Mouse (Mus musculus): ENCODE measurements at regions not wholly inside any gene's neighbourhood (a gene's known extent, or its start where the extent isn't known, plus 50 kb on each side); places are given as distances from the start of the nearest gene placed in this dataset.

- peak; percentile 75 for ATAC-seq (replicated peaks; ENCODE audit: low FRiP score, low TSS enrichment, poor library complexity, severe bottlenecking)
Observed at GRCm38 (mm10) chr1:23228478-23228877, 126.4 kb upstream of the 4933415F23Rik start.

GRCm38 (mm10) chr1:23214462-23215158 lies 112.6 kb upstream of the 4933415F23Rik start:
- no peak for ATAC-seq (replicated peaks; ENCODE audit: low FRiP score, low TSS enrichment, poor library complexity, severe bottlenecking)

GRCm38 (mm10) chr1:23207843-23208242 lies 105.8 kb upstream of the 4933415F23Rik start:
- ATAC-seq (replicated peaks; ENCODE audit: low FRiP score, low TSS enrichment, poor library complexity, severe bottlenecking) = no peak

- ATAC-seq (replicated peaks; ENCODE audit: low FRiP score, low TSS enrichment, poor library complexity, severe bottlenecking) = no peak
Observed at GRCm38 (mm10) chr1:23207024-23207423, 105.0 kb upstream of the 4933415F23Rik start.

GRCm38 (mm10) chr1:23202511-23203435 lies 100.7 kb upstream of the 4933415F23Rik start:
- no peak for ATAC-seq (replicated peaks; ENCODE audit: low FRiP score, low TSS enrichment, poor library complexity, severe bottlenecking)

- no peak for ATAC-seq (replicated peaks; ENCODE audit: low FRiP score, low TSS enrichment, poor library complexity, severe bottlenecking)
Observed at GRCm38 (mm10) chr1:23200460-23200859, 98.4 kb upstream of the 4933415F23Rik start.

GRCm38 (mm10) chr1:23190316-23191005 lies 88.4 kb upstream of the 4933415F23Rik start:
- ATAC-seq (replicated peaks; ENCODE audit: low FRiP score, low TSS enrichment, poor library complexity, severe bottlenecking) = no peak

GRCm38 (mm10) chr1:23189790-23190189 lies 87.7 kb upstream of the 4933415F23Rik start:
- no peak for ATAC-seq (replicated peaks; ENCODE audit: low FRiP score, low TSS enrichment, poor library complexity, severe bottlenecking)

GRCm38 (mm10) chr1:23188216-23188615 lies 86.2 kb upstream of the 4933415F23Rik start:
- no peak for ATAC-seq (replicated peaks; ENCODE audit: low FRiP score, low TSS enrichment, poor library complexity, severe bottlenecking)

GRCm38 (mm10) chr1:23187446-23188206 lies 85.6 kb upstream of the 4933415F23Rik start:
- ATAC-seq (replicated peaks; ENCODE audit: low FRiP score, low TSS enrichment, poor library complexity, severe bottlenecking) = no peak

- ATAC-seq (replicated peaks; ENCODE audit: low FRiP score, low TSS enrichment, poor library complexity, severe bottlenecking) = no peak
Observed at GRCm38 (mm10) chr1:23184728-23185127, 82.7 kb upstream of the 4933415F23Rik start.

GRCm38 (mm10) chr1:23182541-23182940 lies 80.5 kb upstream of the 4933415F23Rik start:
- no peak for ATAC-seq (replicated peaks; ENCODE audit: low FRiP score, low TSS enrichment, poor library complexity, severe bottlenecking)

- no peak for ATAC-seq (replicated peaks; ENCODE audit: low FRiP score, low TSS enrichment, poor library complexity, severe bottlenecking)
Observed at GRCm38 (mm10) chr1:23178335-23178974, 76.4 kb upstream of the 4933415F23Rik start.

- ATAC-seq (replicated peaks; ENCODE audit: low FRiP score, low TSS enrichment, poor library complexity, severe bottlenecking) = no peak
Observed at GRCm38 (mm10) chr1:23174022-23174421, 72.0 kb upstream of the 4933415F23Rik start.

GRCm38 (mm10) chr1:23173054-23173802 lies 71.2 kb upstream of the 4933415F23Rik start:
- no peak for ATAC-seq (replicated peaks; ENCODE audit: low FRiP score, low TSS enrichment, poor library complexity, severe bottlenecking)

GRCm38 (mm10) chr1:23171336-23171735 lies 69.3 kb upstream of the 4933415F23Rik start:
- no peak for ATAC-seq (replicated peaks; ENCODE audit: low FRiP score, low TSS enrichment, poor library complexity, severe bottlenecking)

- ATAC-seq (replicated peaks; ENCODE audit: low FRiP score, low TSS enrichment, poor library complexity, severe bottlenecking) = no peak
Observed at GRCm38 (mm10) chr1:23170711-23171110, 68.7 kb upstream of the 4933415F23Rik start.

GRCm38 (mm10) chr1:23168504-23168903 lies 66.5 kb upstream of the 4933415F23Rik start:
- ATAC-seq (replicated peaks; ENCODE audit: low FRiP score, low TSS enrichment, poor library complexity, severe bottlenecking) = no peak

All from megakaryocyte-erythroid progenitor cell, adult 5-6 weeks (primary cell).